Mouse (Mus musculus) heart, adult 2 months (tissue): Measurements from ENCODE around the gene Stat5b. TPM values are rescaled to one million over a fixed set of nuclear protein-coding genes. Genes with fewer than 3 reads are reported as not detected.

Experiments used
- DNase-seq, 2 experiments: peaks; one replicate each; pipeline ENCODE4 v3.0.0; 2021
- H3K27ac ChIP-seq: fragments of 200-600 bp; 2 replicates; pipeline ENCODE4 v1.8.1; 2022
- H3K27me3 ChIP-seq: fragments of 200-500 bp; 2 replicates; pipeline ENCODE4 v1.6.1; 2012; ENCODE audit warnings: mild to moderate bottlenecking, low read length, inconsistent platforms, mixed read lengths; ENCODE audit not compliant: control insufficient read depth, insufficient read depth
- H3K36me3 ChIP-seq: fragments of 200-500 bp; 2 replicates; pipeline ENCODE4 v1.6.1; 2012; ENCODE audit warnings: low read length, inconsistent platforms; ENCODE audit not compliant: control insufficient read depth, insufficient read depth
- H3K4me1 ChIP-seq: fragments of 200-500 bp; 2 replicates; pipeline ENCODE4 v1.6.1; 2011; ENCODE audit warnings: low read length; ENCODE audit not compliant: control insufficient read depth, insufficient read depth
- H3K4me3 ChIP-seq: fragments of 200-600 bp; 2 replicates; pipeline ENCODE4 v1.8.1; 2022
- H3K79me2 ChIP-seq: fragments of 200-500 bp; replicated peaks from 2 replicates; pipeline ENCODE4 v1.6.1; 2012; ENCODE audit warnings: mild to moderate bottlenecking, inconsistent platforms, low read length, moderate library complexity, mixed read lengths; ENCODE audit not compliant: control insufficient read depth, insufficient read depth
- H3K9ac ChIP-seq: fragments of 200-500 bp; 2 replicates; pipeline ENCODE4 v1.6.1; 2012; ENCODE audit warnings: low read depth, mild to moderate bottlenecking, control low read depth, inconsistent platforms, low read length, mixed read lengths
- CTCF ChIP-seq: fragments of 200-600 bp; IDR thresholded peaks from 2 replicates; pipeline ENCODE4 v1.8.1; 2022; ENCODE audit warnings: antibody characterized with exemption, mild to moderate bottlenecking, moderate library complexity
- EP300 ChIP-seq: fragments of 200-500 bp; IDR thresholded peaks from 2 replicates; pipeline ENCODE4 v1.6.1; 2011; ENCODE audit warnings: low read depth, low read length, control low read depth; ENCODE audit not compliant: insufficient read depth
- POLR2A ChIP-seq: fragments of 200-500 bp; IDR thresholded peaks from 2 replicates; pipeline ENCODE4 v1.6.1; 2011; ENCODE audit warnings: mild to moderate bottlenecking, low read depth, low read length, control low read depth; ENCODE audit not compliant: insufficient read depth
- WGBS: fragments of 180-500 bp; shearing (Covaris S2); methylation state at CpG from one replicate; pipeline ENCODE4 v1.1.7; 2018; 5-methylcytosine and 5-hydroxymethylcytosine counted together
- intact Hi-C: fragments of 180-260 bp; cut with DNase I; formaldehyde crosslinking; loops from one replicate; pipeline ENCODE4 v1.15.1; 2025
- polyA plus RNA-seq: library from polyadenylated mRNA; depleted of rRNA; stranded (reverse); fragments of >200 nt; gene quantifications from 2 replicates; pipeline ENCODE4 v1.2.3, GENCODE M21; 2012
- total RNA-seq, 2 experiments: library from RNA; stranded (reverse); gene quantifications; 2 replicates each; pipeline ENCODE4 v1.2.3; 2021

Gene Stat5b
- total and polyA plus RNA-seq, 3 experiments, result 35.4 to 65.2 (median 58.6) TPM

DNA sequence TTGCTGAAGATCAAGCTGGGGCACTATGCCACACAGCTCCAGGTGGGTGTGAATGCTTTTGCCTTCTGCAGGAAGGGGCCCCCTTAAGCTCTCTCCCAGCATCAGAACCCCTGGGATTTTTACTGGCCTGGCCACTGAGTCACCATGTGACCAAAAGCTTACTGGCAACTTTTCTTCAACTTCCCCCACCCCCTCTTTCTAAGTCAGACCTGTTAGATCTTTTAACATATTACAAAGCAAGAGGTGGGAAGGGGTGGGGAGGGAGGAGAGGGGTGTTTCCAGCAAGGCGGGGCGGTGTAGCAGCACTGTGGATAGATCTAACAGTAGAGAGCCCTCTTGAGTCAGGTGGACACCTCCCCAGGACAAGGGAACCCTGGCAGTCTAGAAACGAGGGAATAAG, 11.3 kb upstream of the Stat5b start:
- intact Hi-C loops, result no loop called here
- 77% methylated on average over 3 of the region's 3 CpGs for WGBS
- Histone ChIP-seq H3K4me1 (peaks cover 6% of the 10 kb centered on the region), H3K9ac (no peak overlapping the region), H3K27me3 (no peaks in the 10 kb centered on the region), H3K79me2 (no peaks in the 10 kb centered on the region), H3K36me3 (no peaks in the 10 kb centered on the region), H3K27ac (no peak overlapping the region), H3K4me3 (no peak overlapping the region)
- DNase-seq, result no peak
- TF ChIP-seq EP300 (no peak), POLR2A (no peak), CTCF (no peak)

- H3K27ac ChIP-seq, result no peak overlapping the region
- no peak overlapping the region for H3K9ac ChIP-seq
- intact Hi-C loops, result no loop called here
Measured at GRCm38 (mm10) chr11:100861335-100861734, 10.8 kb upstream of the Stat5b start.

GRCm38 (mm10) chr11:100860198-100861048, 9.9 kb upstream of the Stat5b start:
- WGBS, result under 1% methylated on average over 55 of the region's 55 CpGs
- peaks cover 6% of the 10 kb centered on the region for H3K4me1 ChIP-seq

More at GRCm38 (mm10) chr11:100861335-100861734, 10.8 kb upstream of the Stat5b start:
- Histone ChIP-seq H3K79me2 (no peaks in the 10 kb centered on the region), H3K27me3 (no peaks in the 10 kb centered on the region), H3K36me3 (no peaks in the 10 kb centered on the region), H3K4me3 (no peak overlapping the region), H3K4me1 (peaks cover 6% of the 10 kb centered on the region)
- DNase-seq, result no peak
- TF ChIP-seq CTCF (no peak), EP300 (no peak), POLR2A (no peak)
- WGBS, result 87% methylated on average over 7 of the region's 7 CpGs

GRCm38 (mm10) chr11:100859579-100860075, 9.1 kb upstream of the Stat5b start:
- TF ChIP-seq CTCF, result no peak
- TF ChIP-seq EP300, result no peak
- no peak for TF ChIP-seq POLR2A
- peak overlapping the region; percentile 22 for H3K9ac ChIP-seq
- peak overlapping the region; percentile 84 for H3K27ac ChIP-seq
- peak overlapping the region; percentile 58 for H3K4me3 ChIP-seq
- intact Hi-C loops, result no loop called here
- no peaks in the 10 kb centered on the region for H3K36me3 ChIP-seq
- no peaks in the 10 kb centered on the region for H3K79me2 ChIP-seq
- WGBS, result 45% methylated on average over 6 of the region's 6 CpGs
- no peak for DNase-seq
- no peaks in the 10 kb centered on the region for H3K27me3 ChIP-seq
- peaks cover 6% of the 10 kb centered on the region for H3K4me1 ChIP-seq

More at GRCm38 (mm10) chr11:100860198-100861048, 9.9 kb upstream of the Stat5b start:
- Histone ChIP-seq H3K4me3 (peak overlapping the region; percentile 58), H3K79me2 (no peaks in the 10 kb centered on the region), H3K27ac (peak overlapping the region; percentile 84), H3K36me3 (no peaks in the 10 kb centered on the region), H3K27me3 (no peaks in the 10 kb centered on the region), H3K9ac (peak overlapping the region; percentile 74)
- intact Hi-C loops, result no loop called here
- TF ChIP-seq CTCF (peak; percentile 47), EP300 (no peak), POLR2A (peak; percentile 44; the same call in 1 of the 2 replicates)
- DNase-seq, result peak; percentile 88 to 93

- intact Hi-C loops, result no loop called here
- H3K36me3 ChIP-seq, result no peaks in the 10 kb centered on the region
- peak within 1 kb of the TSS; percentile 84 for H3K27ac ChIP-seq
- TF ChIP-seq EP300 (0 out of 2 replicates have a peak, but pooled peaks have one; percentile 27), POLR2A (peak; percentile 39; the same call in 1 of the 2 replicates), CTCF (no peak)
- peak; percentile 80 to 87 for DNase-seq
- H3K9ac ChIP-seq, result peak within 1 kb of the TSS; percentile 74
- no peaks in the 10 kb centered on the region for H3K79me2 ChIP-seq
- peak within 1 kb of the TSS; percentile 58 for H3K4me3 ChIP-seq
- peaks cover 6% of the 10 kb centered on the region for H3K4me1 ChIP-seq
- no peaks in the 10 kb centered on the region for H3K27me3 ChIP-seq
- WGBS, result 32% methylated on average over 9 of the region's 9 CpGs
Measured at GRCm38 (mm10) chr11:100858935-100859578, 8.5 kb upstream of the Stat5b start, which contains the start of gene Stat5a. Gene Stat5a, plus strand, starts transcription at chr11:100859351.
